Mouse (Mus musculus): Measurements from ENCODE around the gene Ube2d1. TPM values are rescaled to one million over a fixed set of nuclear protein-coding genes. Genes with fewer than 3 reads are reported as not detected.

The Ube2d1 gene
- 207 and 234 TPM in 2 replicates for polyA plus RNA-seq (2012; rRNA removed)

DNA sequence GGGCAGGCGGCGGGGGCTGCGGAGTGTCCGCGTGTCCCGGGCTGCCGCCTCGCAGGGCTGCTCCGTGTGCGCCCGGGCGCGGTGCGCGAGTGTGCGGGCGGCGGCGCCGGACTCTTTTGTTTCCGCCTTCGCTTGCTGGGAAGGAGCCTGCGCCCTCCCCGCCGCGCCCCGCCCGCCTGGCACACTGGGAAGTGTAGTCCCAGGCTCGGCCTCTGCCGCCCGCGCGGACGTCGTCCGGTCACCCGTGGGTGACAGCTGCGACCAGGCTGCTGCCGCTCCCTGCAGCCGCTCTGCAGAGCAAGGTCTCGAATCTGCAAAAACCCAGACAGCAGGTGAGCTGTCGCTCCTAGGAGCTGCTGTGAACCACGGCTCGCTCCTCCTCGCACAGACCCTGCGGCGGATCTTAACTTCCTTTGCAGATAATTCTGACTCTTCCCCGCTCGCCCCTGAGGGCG lies at the start of gene Ube2d1:
Gene Ube2d1 (minus strand): TSS at position 137 of the 455 bp plus-strand sequence.

GRCm38 (mm10) chr10:71238240-71238554 lies 46.9 kb downstream of the Ube2d1 start, which contains the start of gene Tfam:
Tfam (minus strand) TSS chr10:71238280.

Other genes with a start within 250 kb of the Ube2d1 start
- gene Bicc1, start 125.6 kb downstream of the Ube2d1 start, polyA plus RNA-seq (2012; rRNA removed), result 6.1 and 13.7 TPM in 2 replicates
- gene Tfam, start 47.0 kb downstream of the Ube2d1 start, polyA plus RNA-seq (2012; rRNA removed), result 26.9 and 28.8 TPM in 2 replicates
- gene Cisd1, start 59.7 kb upstream of the Ube2d1 start, polyA plus RNA-seq (2012; rRNA removed), result 101 and 112 TPM in 2 replicates
- 15.0 and 16.9 TPM in 2 replicates for gene Ipmk, start 62.5 kb upstream of the Ube2d1 start, polyA plus RNA-seq (2012; rRNA removed)

All from central nervous system, embryonic 14 days (tissue).